ENCODE assay signal across 12 mouse cellular contexts in the genomic region with DNA sequence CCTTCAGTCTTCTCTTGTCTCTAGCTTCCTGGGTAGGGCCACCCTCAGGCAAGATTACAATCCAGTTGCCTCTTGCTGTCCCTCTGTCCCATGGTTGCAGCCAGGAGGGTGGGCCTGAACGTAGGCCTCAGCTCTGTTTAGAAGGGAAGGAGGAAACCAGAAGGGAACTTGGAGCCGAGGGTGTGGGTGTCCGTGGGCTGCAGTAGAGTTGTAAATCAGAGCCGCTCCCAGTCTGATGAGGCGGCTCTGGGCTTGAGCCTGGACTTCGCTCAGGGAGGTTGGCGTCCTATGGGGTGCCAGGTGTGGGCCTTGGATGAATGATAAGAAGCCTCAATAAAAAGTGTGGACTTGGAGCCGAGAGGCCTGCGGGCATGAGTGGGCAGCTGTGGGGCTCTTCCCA. TPM values are rescaled to one million over a fixed set of nuclear protein-coding genes. Genes with fewer than 3 reads are reported as not detected.
A peak's percentile ranks its signal among the peaks of the same experiment; 100 is the strongest.
DNase-seq lines count a peak whose midpoint lies in the region; ATAC-seq and TF ChIP-seq lines count a peak whose summit lies in the region.
"Had no signal": no experiment of that assay in that cellular context is flagged by ENCODE, and none has a peak within 500 bp of the region (broad histone marks: within the 10 kb centered on the region; RNA-seq: fewer than 3 reads in every experiment).

No protein-coding gene starts in this region.

- H3K27me3 ChIP-seq in intestine, embryonic 14.5 days (replicated peaks; ENCODE audit: control insufficient read depth, insufficient read depth, low read length) = no peaks in the 10 kb centered on the region
- no peaks in the 10 kb centered on the region for H3K27me3 ChIP-seq in liver, postnatal 0 days (ENCODE audit: insufficient read depth, low read length)
- H3K27me3 ChIP-seq: lung, embryonic 15.5 days had no signal

- no peaks in the 10 kb centered on the region for H3K9me3 ChIP-seq in intestine, embryonic 14.5 days (ENCODE audit: control insufficient read depth, low read length)
- H3K9me3 ChIP-seq in liver, postnatal 0 days (ENCODE audit: low read length) = no peaks in the 10 kb centered on the region
- H3K9me3 ChIP-seq: lung, embryonic 15.5 days had no signal

- peak overlapping the region; percentile 45 for H3K4me2 ChIP-seq in intestine, embryonic 14.5 days (ENCODE audit: low read length)
- H3K4me2 ChIP-seq in liver, postnatal 0 days (ENCODE audit: low read depth, low read length) = peak overlapping the region; percentile 69
- H3K4me2 ChIP-seq: lung, embryonic 15.5 days had no signal

- WGBS in intestine, embryonic 14.5 days = 37% methylated on average over 9 of the region's 9 CpGs
- WGBS in liver, postnatal 0 days (ENCODE audit: insufficient replicate concordance) = 41% methylated on average over 9 of the region's 9 CpGs

- H3K4me1 ChIP-seq in intestine, embryonic 14.5 days (replicated peaks; ENCODE audit: control insufficient read depth, insufficient read depth, low read length) = no peaks in the 10 kb centered on the region
- H3K4me1 ChIP-seq in liver, postnatal 0 days (ENCODE audit: insufficient read depth) = peaks cover 24% of the 10 kb centered on the region

- H3K4me3 ChIP-seq in left cerebral cortex, adult 2 months = no peak overlapping the region
- peak overlapping the region; percentile 29 for H3K4me3 ChIP-seq in intestine, embryonic 14.5 days (ENCODE audit: low read depth, low read length)
- H3K4me3 ChIP-seq in liver, postnatal 0 days (ENCODE audit: low read depth, low read length) = peak overlapping the region; percentile 53
- H3K4me3 ChIP-seq: lung, embryonic 15.5 days; myocyte had no signal

- peak; percentile 62; the same call in 1 of the 2 replicates for ATAC-seq in frontal cortex, adult (ENCODE audit: low TSS enrichment)
- ATAC-seq in intestine, embryonic 14.5 days (replicated peaks; ENCODE audit: low FRiP score, low TSS enrichment, low read depth) = peak; percentile 33
- ATAC-seq in liver, postnatal 0 days = no peak

- intact Hi-C loops in left cerebral cortex, adult 2 months (cut with DNase I) = no loop called here

- H3K36me3 ChIP-seq in intestine, embryonic 14.5 days (ENCODE audit: control insufficient read depth, insufficient read depth, low read length) = peaks cover 29% of the 10 kb centered on the region
- H3K36me3 ChIP-seq in liver, postnatal 0 days (replicated peaks; ENCODE audit: insufficient read depth, low read length) = peaks cover 23% of the 10 kb centered on the region

- peak overlapping the region; percentile 57 for H3K9ac ChIP-seq in intestine, embryonic 14.5 days (ENCODE audit: low read length)
- H3K9ac ChIP-seq in liver, postnatal 0 days (replicated peaks) = peak overlapping the region; percentile 71
- H3K9ac ChIP-seq: lung, embryonic 15.5 days had no signal

- no peak for DNase-seq in frontal cortex, postnatal 10 days (ENCODE audit: low spot score in 2 of 2)
- DNase-seq in left cerebral cortex, adult 2 months (ENCODE audit: extremely low spot score in 1 of 2, low spot score in 2 of 2) = peak in 1 of 2 experiments; percentile 52
- no peak for DNase-seq in left cerebral cortex, adult 11 months (ENCODE audit: low spot score)
- peak; percentile 60 for DNase-seq in intestine, embryonic 14.5 days (ENCODE audit: low spot score)
- no peak for DNase-seq in liver, postnatal 0 days
- DNase-seq in heart, adult 11 months = no peak
- DNase-seq in adrenal gland, adult 18-20 months (ENCODE audit: low spot score in 2 of 2) = no peak
- DNase-seq: adrenal gland, postnatal 25 days; heart, postnatal 14 days had no signal

- H3K27ac ChIP-seq in left cerebral cortex, adult 2 months = peak overlapping the region; percentile 57
- H3K27ac ChIP-seq in intestine, embryonic 14.5 days (ENCODE audit: low read depth) = peak overlapping the region; percentile 79
- H3K27ac ChIP-seq in liver, postnatal 0 days (ENCODE audit: low read depth) = peak overlapping the region; percentile 83
- H3K27ac ChIP-seq: lung, embryonic 15.5 days had no signal

- no peak for TF ChIP-seq EP300 in liver, postnatal 0 days (IDR thresholded peaks at IDR 0.05; ENCODE audit: low read depth)

- TF ChIP-seq CTCF in left cerebral cortex, adult 2 months (IDR thresholded peaks at IDR 0.05) = no peak
- no peak for TF ChIP-seq CTCF in liver, postnatal 0 days (IDR thresholded peaks at IDR 0.05; ENCODE audit: low read depth)

RNA-seq across cellular contexts. Expression of gene Ehd1, which starts 12.3 kb away (rescaled TPM):
- 10 to 100 TPM; 36.4 to 43.5 TPM for total RNA-seq in left cerebral cortex, adult 2 months (2021)
- 46.9 and 47.7 TPM in 2 replicates for polyA plus RNA-seq in intestine, embryonic 14.5 days (2014; fragmentation: Nextera tagmentation; extraction: Ambion mirVana)
- 36.4 and 36.9 TPM in 2 replicates for polyA plus RNA-seq in liver, postnatal 0 days (2015; fragmentation: Nextera tagmentation; extraction: Ambion mirVana)
- 100 to 1,000 TPM; 112 to 157 TPM for total RNA-seq in adrenal gland, adult 18-20 months (2021)

RNA-seq across cellular contexts. Expression of gene Atg2a, which starts 22.7 kb away (rescaled TPM):
- total RNA-seq in left cerebral cortex, adult 2 months (2021) = 10 to 100 TPM; 37.4 to 40.1 TPM
- polyA plus RNA-seq in intestine, embryonic 14.5 days (2014; fragmentation: Nextera tagmentation; extraction: Ambion mirVana) = 11.6 and 12.9 TPM in 2 replicates
- 3.4 and 3.8 TPM in 2 replicates for polyA plus RNA-seq in liver, postnatal 0 days (2015; fragmentation: Nextera tagmentation; extraction: Ambion mirVana)
- 10 to 100 TPM; 26.4 to 37.1 TPM for total RNA-seq in adrenal gland, adult 18-20 months (2021)

RNA-seq across cellular contexts. Expression of gene Ppp2r5b, which starts 28.5 kb away (rescaled TPM):
- 100 to 1,000 TPM; 149 to 158 TPM for total RNA-seq in left cerebral cortex, adult 2 months (2021)
- 24.1 and 27.5 TPM in 2 replicates for polyA plus RNA-seq in intestine, embryonic 14.5 days (2014; fragmentation: Nextera tagmentation; extraction: Ambion mirVana)
- 3.2 and 3.8 TPM in 2 replicates for polyA plus RNA-seq in liver, postnatal 0 days (2015; fragmentation: Nextera tagmentation; extraction: Ambion mirVana)
- total RNA-seq in adrenal gland, adult 18-20 months (2021) = 100 to 1,000 TPM in 1 of 2 experiments, 10 to 100 TPM in 1; 97.0 to 115 TPM

RNA-seq across cellular contexts. Expression of gene Gpha2, which starts 38.0 kb away (rescaled TPM):
- not detected for total RNA-seq in left cerebral cortex, adult 2 months (2021)
- 0.53 and 1.1 TPM in 2 replicates for polyA plus RNA-seq in intestine, embryonic 14.5 days (2014; fragmentation: Nextera tagmentation; extraction: Ambion mirVana)
- not detected in 2 replicates for polyA plus RNA-seq in liver, postnatal 0 days (2015; fragmentation: Nextera tagmentation; extraction: Ambion mirVana)
- 10 to 100 TPM; 21.9 to 24.2 TPM for total RNA-seq in adrenal gland, adult 18-20 months (2021)
- total RNA-seq: heart, postnatal 14 days had no signal
- polyA plus RNA-seq: lung, embryonic 15.5 days had no signal

RNA-seq across cellular contexts. Expression of gene Cdc42bpg, which starts 42.1 kb away (rescaled TPM):
- 1 to 10 TPM; 3.4 to 4.1 TPM for total RNA-seq in left cerebral cortex, adult 2 months (2021)
- 1.5 and 1.8 TPM in 2 replicates for polyA plus RNA-seq in intestine, embryonic 14.5 days (2014; fragmentation: Nextera tagmentation; extraction: Ambion mirVana)
- 0.27 and 0.35 TPM in 2 replicates for polyA plus RNA-seq in liver, postnatal 0 days (2015; fragmentation: Nextera tagmentation; extraction: Ambion mirVana)
- total RNA-seq in adrenal gland, adult 18-20 months (2021) = 10 to 100 TPM; 15.1 to 19.3 TPM
